Mouse (Mus musculus) kidney, adult 2 months (tissue): ENCODE data around the gene Sbsn.

Experiments used
- CTCF ChIP-seq: fragments of 200-500 bp; conservative IDR thresholded peaks from 2 replicates; pipeline ENCODE4 v1.5.1; 2011; ENCODE audit warnings: low read depth, mild to moderate bottlenecking, control low read depth, low read length, moderate library complexity, mixed read lengths; ENCODE audit not compliant: insufficient read depth, insufficient read length
- POLR2A ChIP-seq: fragments of 200-500 bp; IDR thresholded peaks from one replicate; pipeline ENCODE4 v1.6.1; 2011; ENCODE audit warnings: low read depth, low read length, control low read depth

- TF ChIP-seq CTCF: no peak
- no peak for TF ChIP-seq POLR2A
Measured at GRCm38 (mm10) chr7:30777911-30778310, 26.6 kb downstream of the Sbsn start.
